Mouse (Mus musculus) lung, adult 18-20 months (tissue): Measurements from ENCODE around the gene Supt6.

Experiments
- DNase-seq, 2 experiments: peaks; one replicate each; pipeline ENCODE4 v3.0.0; 2022; ENCODE audit warnings: mixed read lengths in 2 of 2

Gene Supt6

GRCm38 (mm10) chr11:78182450-78182849, 63.3 kb downstream of the Supt6 start:
- DNase-seq = no peak

GRCm38 (mm10) chr11:78181830-78182357, 63.9 kb downstream of the Supt6 start:
- DNase-seq = no peak

GRCm38 (mm10) chr11:78180081-78180761, 65.6 kb downstream of the Supt6 start:
- no peak for DNase-seq

GRCm38 (mm10) chr11:78179438-78179999, 66.3 kb downstream of the Supt6 start:
- no peak for DNase-seq

- DNase-seq = peak; percentile 68 to 76
Measured at GRCm38 (mm10) chr11:78178859-78179437, 66.8 kb downstream of the Supt6 start.

GRCm38 (mm10) chr11:78177903-78178858, 67.6 kb downstream of the Supt6 start:
- DNase-seq = peak; percentile 97

- peak; percentile 73 to 85 for DNase-seq
Measured at GRCm38 (mm10) chr11:78177437-78177836, 68.3 kb downstream of the Supt6 start.

GRCm38 (mm10) chr11:78176905-78177331, 68.9 kb downstream of the Supt6 start:
- DNase-seq = peak; percentile 31 to 38

GRCm38 (mm10) chr11:78176402-78176862, 69.4 kb downstream of the Supt6 start, which contains the start of the genes Nek8 and Tlcd1:
Nek8 (minus strand) TSS chr11:78176675.
Tlcd1 (plus strand) TSS chr11:78176711.
- DNase-seq = peak; percentile 93 to 95

GRCm38 (mm10) chr11:78175771-78176401, 69.9 kb downstream of the Supt6 start:
- DNase-seq = no peak

GRCm38 (mm10) chr11:78174506-78174905, 71.3 kb downstream of the Supt6 start:
- DNase-seq = no peak

GRCm38 (mm10) chr11:78172748-78173383, 72.9 kb downstream of the Supt6 start:
- DNase-seq = peak; percentile 71 to 75

GRCm38 (mm10) chr11:78172034-78172747, 73.6 kb downstream of the Supt6 start:
- no peak for DNase-seq

GRCm38 (mm10) chr11:78171328-78171727, 74.5 kb downstream of the Supt6 start:
- no peak for DNase-seq

- no peak for DNase-seq
Measured at GRCm38 (mm10) chr11:78170306-78170705, 75.5 kb downstream of the Supt6 start.

- peak; percentile 38 to 40 for DNase-seq
Measured at GRCm38 (mm10) chr11:78168541-78169468, 77.0 kb downstream of the Supt6 start.

GRCm38 (mm10) chr11:78167257-78167959, 78.4 kb downstream of the Supt6 start:
- no peak for DNase-seq

GRCm38 (mm10) chr11:78166640-78167039, 79.1 kb downstream of the Supt6 start:
- no peak for DNase-seq

GRCm38 (mm10) chr11:78166161-78166560, 79.6 kb downstream of the Supt6 start:
- no peak for DNase-seq
